Mouse (Mus musculus): ENCODE results near the gene Tmem183a. TPM values are rescaled to one million over a fixed set of nuclear protein-coding genes. Genes with fewer than 3 reads are reported as not detected.

Gene Tmem183a
- polyA plus RNA-seq, 1 experiment, result 39.4 TPM

DNA sequence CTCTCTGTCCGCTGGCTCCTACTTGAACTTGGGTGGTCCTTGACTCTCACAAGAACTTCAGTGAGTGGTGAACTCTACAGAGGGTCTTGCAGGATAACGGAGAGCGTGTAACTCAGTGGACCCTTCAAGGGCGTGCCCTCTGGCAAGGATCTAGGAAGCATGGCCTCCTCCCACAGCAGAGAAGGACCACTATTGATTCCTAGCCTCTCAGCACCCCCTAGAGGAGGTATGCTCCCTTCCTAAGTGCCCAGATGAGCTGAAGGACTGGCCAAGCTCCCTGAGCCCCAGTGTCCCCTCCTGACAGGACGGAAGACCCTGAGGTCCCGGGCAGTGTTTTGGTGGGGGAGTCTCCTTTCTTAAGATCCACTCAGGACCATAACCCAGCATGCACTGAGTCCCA lies 39.2 kb downstream of the Tmem183a start:
- no peaks in the 10 kb centered on the region for H3K4me1 ChIP-seq (ENCODE audit: control insufficient read depth, insufficient read depth, low read length)
- no peak overlapping the region for H3K27ac ChIP-seq (ENCODE audit: insufficient read depth, low read depth, low read length)
- TF ChIP-seq CTCF (IDR thresholded peaks at IDR 0.05; ENCODE audit: low read depth, low read length) (peak; percentile 30; the same call in 1 of the 2 replicates), POLR2A (IDR thresholded peaks at IDR 0.05; ENCODE audit: borderline replicate concordance, low read depth, low read length) (no peak)
- no peak overlapping the region for H3K4me3 ChIP-seq (ENCODE audit: insufficient read depth, low read length)

DNA sequence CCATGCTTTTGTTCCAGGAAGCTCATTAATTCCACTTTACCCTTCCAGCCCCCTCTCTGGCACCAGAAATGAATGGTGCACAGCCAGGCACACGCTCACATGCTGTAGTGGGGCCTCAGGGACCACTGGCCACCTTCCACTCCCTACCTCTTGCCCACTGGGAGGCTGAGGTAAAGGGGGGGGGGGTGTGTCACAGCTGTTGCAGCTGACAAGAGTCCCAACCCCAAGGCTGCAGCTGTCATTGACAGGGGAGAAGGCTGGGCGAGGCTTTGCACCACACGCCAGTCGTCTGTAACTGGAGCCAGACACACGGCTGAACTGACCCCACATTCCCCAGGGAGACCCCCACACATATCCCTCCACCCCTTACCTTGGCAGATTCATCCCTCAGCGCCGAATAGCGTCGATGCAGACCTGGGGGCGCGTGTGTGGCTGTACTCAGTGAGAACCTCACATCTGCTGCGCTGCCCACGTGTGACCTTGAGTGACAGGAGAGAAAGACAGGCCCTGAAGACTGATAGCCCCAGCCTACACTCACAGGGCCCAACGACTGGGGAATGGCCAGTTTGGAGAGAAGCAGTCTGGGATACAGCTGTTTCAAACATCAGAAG lies 41.0 kb downstream of the Tmem183a start:
- TF ChIP-seq POLR2A (IDR thresholded peaks at IDR 0.05; ENCODE audit: borderline replicate concordance, low read depth, low read length) (no peak), CTCF (IDR thresholded peaks at IDR 0.05; ENCODE audit: low read depth, low read length) (no peak)
- Histone ChIP-seq H3K27ac (ENCODE audit: insufficient read depth, low read depth, low read length) (no peak overlapping the region), H3K4me3 (ENCODE audit: insufficient read depth, low read length) (no peak overlapping the region), H3K4me1 (ENCODE audit: control insufficient read depth, insufficient read depth, low read length) (no peaks in the 10 kb centered on the region)

DNA sequence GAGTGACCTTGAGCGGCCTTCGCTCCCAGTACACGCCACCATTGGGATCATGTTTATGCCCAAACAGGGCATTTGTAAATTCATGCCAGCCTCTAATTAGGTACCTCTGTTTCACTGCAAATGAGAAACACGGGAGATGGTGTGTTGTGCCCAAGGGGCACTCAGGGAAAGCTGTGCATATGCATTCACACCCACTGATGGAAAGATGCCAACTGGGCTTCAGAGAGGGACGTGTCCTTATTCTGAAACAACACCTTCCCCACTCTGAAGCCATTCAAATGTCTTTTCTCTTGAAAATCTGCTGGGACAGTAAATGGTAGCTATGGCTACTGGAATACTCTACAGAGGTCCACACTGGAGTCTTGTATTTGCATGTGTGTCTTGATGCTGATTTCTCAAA lies 43.5 kb downstream of the Tmem183a start:
- no peak overlapping the region for H3K4me3 ChIP-seq (ENCODE audit: insufficient read depth, low read length)
- peaks cover 5% of the 10 kb centered on the region; the same call in 1 of the 2 replicates for H3K4me1 ChIP-seq (ENCODE audit: control insufficient read depth, insufficient read depth, low read length)
- no peak overlapping the region for H3K27ac ChIP-seq (ENCODE audit: insufficient read depth, low read depth, low read length)
- no peak for TF ChIP-seq POLR2A (IDR thresholded peaks at IDR 0.05; ENCODE audit: borderline replicate concordance, low read depth, low read length)

DNA sequence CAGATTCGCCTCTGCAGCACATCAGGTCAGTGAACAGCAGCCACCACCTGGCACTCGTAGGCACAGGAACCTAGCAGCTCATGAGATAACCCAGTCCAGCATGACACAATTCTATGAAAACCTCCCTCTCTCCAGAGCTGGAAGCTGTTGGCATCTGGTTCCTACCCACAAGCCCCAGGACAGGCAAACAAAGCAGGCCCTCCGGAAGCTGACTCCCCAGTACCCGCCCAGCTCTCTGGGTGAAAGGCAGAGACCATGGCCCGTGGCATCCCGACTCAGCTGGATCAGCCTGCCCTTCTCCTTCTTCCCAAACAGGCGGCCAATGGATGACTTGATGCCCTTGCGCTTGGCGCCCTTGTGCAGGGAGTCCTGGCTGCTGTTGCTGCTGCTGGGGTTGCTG lies 45.4 kb downstream of the Tmem183a start:
- no peak for TF ChIP-seq POLR2A (IDR thresholded peaks at IDR 0.05; ENCODE audit: borderline replicate concordance, low read depth, low read length)
- TF ChIP-seq CTCF (IDR thresholded peaks at IDR 0.05; ENCODE audit: low read depth, low read length), result no peak
- Histone ChIP-seq H3K4me3 (ENCODE audit: insufficient read depth, low read length) (no peak overlapping the region), H3K27ac (ENCODE audit: insufficient read depth, low read depth, low read length) (no peak overlapping the region), H3K4me1 (ENCODE audit: control insufficient read depth, insufficient read depth, low read length) (peaks cover 5% of the 10 kb centered on the region; the same call in 1 of the 2 replicates)

DNA sequence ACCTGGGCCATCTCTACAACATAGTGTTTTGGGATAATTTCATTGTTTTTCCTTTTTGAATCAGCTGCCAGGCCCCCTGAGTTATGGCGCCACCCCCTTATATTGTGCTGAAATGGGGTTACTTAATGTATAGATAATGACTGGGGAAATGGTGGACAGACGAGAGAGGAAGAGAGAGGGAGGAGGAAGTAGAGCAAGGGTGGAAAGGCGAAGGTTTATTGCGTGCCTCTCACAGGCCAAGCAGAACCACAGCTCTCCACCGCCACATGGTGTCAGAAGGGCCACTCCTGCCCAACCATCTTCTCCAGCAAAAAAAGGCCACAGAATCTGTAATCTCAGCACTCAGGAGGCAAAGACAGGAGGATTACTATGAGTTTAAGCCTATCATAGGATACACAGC lies 46.6 kb downstream of the Tmem183a start:
- H3K27ac ChIP-seq (ENCODE audit: insufficient read depth, low read depth, low read length), result no peak overlapping the region
- TF ChIP-seq POLR2A (IDR thresholded peaks at IDR 0.05; ENCODE audit: borderline replicate concordance, low read depth, low read length), result no peak
- no peak for TF ChIP-seq CTCF (IDR thresholded peaks at IDR 0.05; ENCODE audit: low read depth, low read length)
- H3K4me3 ChIP-seq (ENCODE audit: insufficient read depth, low read length), result no peak overlapping the region
- peaks cover 9% of the 10 kb centered on the region for H3K4me1 ChIP-seq (ENCODE audit: control insufficient read depth, insufficient read depth, low read length)

DNA sequence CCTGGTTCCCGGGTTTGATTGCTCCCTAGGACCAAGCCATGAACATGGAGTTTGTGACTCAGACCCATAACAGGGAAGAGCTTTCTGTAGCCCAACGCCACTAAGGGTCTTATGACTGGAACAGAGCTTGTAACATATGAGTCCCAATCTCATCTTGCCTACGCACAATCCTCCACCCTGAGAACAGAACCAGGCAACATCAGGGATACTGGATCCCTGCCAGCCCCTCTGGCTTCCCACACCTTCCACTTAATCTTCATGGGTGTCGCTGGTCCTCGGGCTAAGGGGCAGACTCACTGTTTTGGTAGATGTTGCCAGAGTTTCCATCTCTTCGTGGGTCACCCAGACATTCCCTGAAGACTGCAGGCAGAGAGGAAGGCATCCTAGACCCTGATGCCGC lies 50.0 kb downstream of the Tmem183a start:
- Histone ChIP-seq H3K4me3 (ENCODE audit: insufficient read depth, low read length) (no peak overlapping the region), H3K4me1 (ENCODE audit: control insufficient read depth, insufficient read depth, low read length) (peaks cover 12% of the 10 kb centered on the region), H3K27ac (ENCODE audit: insufficient read depth, low read depth, low read length) (no peak overlapping the region)
- TF ChIP-seq POLR2A (IDR thresholded peaks at IDR 0.05; ENCODE audit: borderline replicate concordance, low read depth, low read length), result no peak
- TF ChIP-seq CTCF (IDR thresholded peaks at IDR 0.05; ENCODE audit: low read depth, low read length), result no peak

DNA sequence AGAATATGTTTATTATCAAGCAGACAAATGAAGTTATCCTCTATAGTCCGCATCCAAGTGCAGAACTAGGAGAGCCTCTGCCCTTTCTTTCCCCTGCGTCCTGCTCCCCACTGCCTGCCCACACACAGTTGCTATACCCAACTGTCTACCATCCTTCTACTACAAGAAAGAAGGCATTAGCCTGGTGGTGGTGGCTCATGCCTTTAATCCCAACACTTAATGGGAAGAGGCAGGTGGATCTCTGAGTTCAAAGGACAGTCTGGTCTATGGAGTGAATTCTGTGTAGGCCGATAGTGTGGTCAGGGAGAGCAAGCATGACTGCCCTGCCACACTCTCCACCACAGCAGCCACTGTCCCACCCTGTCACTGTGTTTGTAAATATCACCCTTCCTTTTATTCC lies 51.0 kb downstream of the Tmem183a start:
- H3K4me3 ChIP-seq (ENCODE audit: insufficient read depth, low read length), result no peak overlapping the region
- peaks cover 12% of the 10 kb centered on the region for H3K4me1 ChIP-seq (ENCODE audit: control insufficient read depth, insufficient read depth, low read length)
- no peak overlapping the region for H3K27ac ChIP-seq (ENCODE audit: insufficient read depth, low read depth, low read length)
- TF ChIP-seq POLR2A (IDR thresholded peaks at IDR 0.05; ENCODE audit: borderline replicate concordance, low read depth, low read length) (no peak), CTCF (IDR thresholded peaks at IDR 0.05; ENCODE audit: low read depth, low read length) (no peak)

DNA sequence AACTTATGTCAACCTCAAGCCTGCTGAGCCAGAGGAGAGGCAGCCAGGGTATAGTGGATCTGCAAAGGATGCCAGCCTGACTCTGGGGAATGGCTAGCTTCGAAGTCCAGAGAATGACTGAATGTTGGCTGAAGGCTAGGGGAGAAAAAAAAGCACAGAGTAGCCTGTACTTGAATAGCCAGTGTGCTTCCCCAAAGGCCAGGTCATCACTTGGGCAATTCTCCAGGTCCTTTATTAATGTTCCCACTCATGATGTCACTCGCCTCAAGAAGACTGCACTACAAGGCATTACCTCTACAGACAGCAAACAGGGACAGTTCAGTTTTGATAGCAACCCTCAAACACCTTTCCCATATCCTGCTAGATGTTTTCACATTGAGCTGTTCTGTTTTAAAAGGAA lies 51.5 kb downstream of the Tmem183a start:
- H3K4me1 ChIP-seq (ENCODE audit: control insufficient read depth, insufficient read depth, low read length), result peaks cover 13% of the 10 kb centered on the region
- no peak overlapping the region for H3K27ac ChIP-seq (ENCODE audit: insufficient read depth, low read depth, low read length)
- TF ChIP-seq POLR2A (IDR thresholded peaks at IDR 0.05; ENCODE audit: borderline replicate concordance, low read depth, low read length), result no peak
- TF ChIP-seq CTCF (IDR thresholded peaks at IDR 0.05; ENCODE audit: low read depth, low read length), result no peak
- no peak overlapping the region for H3K4me3 ChIP-seq (ENCODE audit: insufficient read depth, low read length)

DNA sequence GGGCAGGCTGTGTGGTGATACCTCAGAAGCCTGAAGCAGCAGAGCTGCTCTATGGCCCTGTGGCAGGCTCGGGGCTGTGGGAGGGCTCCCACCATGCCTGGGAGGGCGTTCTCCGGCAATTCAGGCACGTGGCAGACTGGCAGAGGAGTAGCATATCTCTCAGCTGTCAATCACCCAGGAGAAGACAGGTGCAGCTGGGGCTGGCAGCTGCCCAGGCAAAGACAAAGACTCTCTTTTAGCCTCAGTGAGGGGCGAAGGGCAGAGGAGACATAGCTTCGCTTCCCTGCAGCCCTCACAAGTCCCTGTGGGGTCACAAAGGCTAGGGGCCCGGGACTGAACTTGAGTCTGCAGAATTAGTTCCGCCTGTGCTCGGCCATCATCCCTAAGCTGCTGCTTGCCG lies 54.4 kb downstream of the Tmem183a start:
- TF ChIP-seq CTCF (IDR thresholded peaks at IDR 0.05; ENCODE audit: low read depth, low read length), result no peak
- no peak for TF ChIP-seq POLR2A (IDR thresholded peaks at IDR 0.05; ENCODE audit: borderline replicate concordance, low read depth, low read length)
- H3K4me3 ChIP-seq (ENCODE audit: insufficient read depth, low read length), result no peak overlapping the region
- H3K4me1 ChIP-seq (ENCODE audit: control insufficient read depth, insufficient read depth, low read length), result peaks cover 34% of the 10 kb centered on the region
- no peak overlapping the region for H3K27ac ChIP-seq (ENCODE audit: insufficient read depth, low read depth, low read length)

DNA sequence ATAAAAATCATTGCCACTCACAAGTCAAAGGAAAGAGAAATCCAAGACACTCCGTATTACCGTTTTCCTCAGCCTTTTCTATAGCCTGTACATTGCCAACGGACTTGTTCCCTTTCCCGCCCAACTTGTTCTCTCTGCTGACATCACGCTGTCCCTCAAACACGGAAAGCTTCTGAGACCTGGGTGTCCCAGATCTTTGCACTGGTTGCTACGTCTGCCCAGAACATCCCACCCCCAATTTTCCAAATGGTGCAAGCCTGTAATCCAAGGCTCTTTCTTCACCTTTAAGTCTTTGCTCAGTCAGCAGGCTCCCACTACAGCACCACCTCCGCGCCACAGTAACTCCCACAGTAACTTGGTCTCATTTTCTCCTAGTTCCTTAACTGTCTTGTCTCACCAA lies 56.8 kb downstream of the Tmem183a start:
- H3K4me1 ChIP-seq (ENCODE audit: control insufficient read depth, insufficient read depth, low read length), result peaks cover 44% of the 10 kb centered on the region
- no peak overlapping the region for H3K4me3 ChIP-seq (ENCODE audit: insufficient read depth, low read length)
- TF ChIP-seq POLR2A (IDR thresholded peaks at IDR 0.05; ENCODE audit: borderline replicate concordance, low read depth, low read length) (no peak), CTCF (IDR thresholded peaks at IDR 0.05; ENCODE audit: low read depth, low read length) (no peak)
- peak overlapping the region; percentile 51 for H3K27ac ChIP-seq (ENCODE audit: insufficient read depth, low read depth, low read length)
